Mouse (Mus musculus): ENCODE measurements around the gene Nabp1. TPM values are rescaled to one million over a fixed set of nuclear protein-coding genes. Genes with fewer than 3 reads are reported as not detected.

Gene Nabp1
- total RNA-seq, 2 experiments from 2014 or later, result 13.6 to 14.6 TPM

GRCm38 (mm10) chr1:51479691-51480090 lies 1.5 kb upstream of the Nabp1 start:
- Histone ChIP-seq H3K4me3 (no peak overlapping the region), H3K27ac (no peak overlapping the region)
- no peak for TF ChIP-seq CTCF (IDR thresholded peaks at IDR 0.05)
- intact Hi-C loops (cut with DNase I), result loop anchor here (10.0 kb wide), 1 partner anchor 515 kb away; no protein-coding TSS in a partner anchor
- no peak for DNase-seq (ENCODE audit: extremely low spot score in 1 of 2, low spot score in 2 of 2)

GRCm38 (mm10) chr1:51479027-51479329 lies 753 bp upstream of the Nabp1 start:
- no peak for TF ChIP-seq CTCF (IDR thresholded peaks at IDR 0.05)
- peak overlapping the region; percentile 87 for H3K4me3 ChIP-seq
- H3K27ac ChIP-seq, result peak overlapping the region; percentile 91
- intact Hi-C loops (cut with DNase I), result loop anchor here (10.0 kb wide), 1 partner anchor 514 kb away; no protein-coding TSS in a partner anchor
- no peak for DNase-seq (ENCODE audit: extremely low spot score in 1 of 2, low spot score in 2 of 2)

DNA sequence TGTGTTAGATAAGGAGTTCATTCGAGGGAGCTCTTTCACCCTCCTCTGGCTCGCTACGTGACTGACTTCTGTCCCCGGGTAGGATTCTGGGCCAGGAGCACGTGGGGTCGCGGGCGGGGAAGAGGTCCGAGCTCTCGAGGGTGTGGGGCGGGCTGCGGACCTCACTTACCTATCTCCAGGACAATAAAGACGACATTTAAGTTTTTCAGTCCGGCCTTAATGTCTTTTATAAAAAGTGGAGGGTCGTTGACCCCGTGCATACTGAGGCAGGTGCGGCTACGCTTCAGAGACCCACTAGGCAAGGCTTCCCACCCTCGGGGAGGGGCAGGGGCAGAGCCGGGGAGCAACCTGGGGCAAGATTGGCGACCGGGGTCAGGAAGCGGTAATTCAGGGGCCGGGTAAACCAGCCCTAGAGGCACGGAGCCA lies 556 bp downstream of the Nabp1 start:
- peak overlapping the region; percentile 96 for H3K27ac ChIP-seq
- no peak for TF ChIP-seq CTCF (IDR thresholded peaks at IDR 0.05)
- peak; percentile 18 to 21 for DNase-seq (ENCODE audit: extremely low spot score in 1 of 2, low spot score in 2 of 2)
- H3K4me3 ChIP-seq, result peak overlapping the region; percentile 87
- intact Hi-C loops (cut with DNase I), result loop anchor here (10.0 kb wide), 1 partner anchor 513 kb away; no protein-coding TSS in a partner anchor

DNA sequence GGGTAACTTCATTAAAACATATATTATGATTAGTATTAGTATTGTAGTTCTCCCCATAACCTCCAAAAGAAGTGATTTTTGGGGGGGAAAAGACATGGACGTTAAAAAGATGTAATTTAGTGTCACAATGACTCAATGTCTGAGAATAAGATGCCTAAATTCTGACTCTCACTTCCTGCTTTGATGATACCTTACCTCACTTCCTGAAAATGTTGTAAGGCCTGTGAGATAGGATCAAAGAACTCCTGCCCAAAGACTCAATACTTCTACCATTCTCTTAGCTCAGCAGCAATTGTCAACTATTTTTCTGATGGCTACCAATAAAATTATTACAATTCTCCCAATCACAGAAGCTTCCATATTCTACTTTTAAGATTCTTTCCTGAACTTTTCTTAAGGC lies 1.8 kb downstream of the Nabp1 start:
- Histone ChIP-seq H3K27ac (no peak overlapping the region), H3K4me3 (no peak overlapping the region)
- intact Hi-C loops (cut with DNase I), result loop anchor here (10.0 kb wide), 1 partner anchor 512 kb away; no protein-coding TSS in a partner anchor
- TF ChIP-seq CTCF (IDR thresholded peaks at IDR 0.05), result no peak
- DNase-seq (ENCODE audit: extremely low spot score in 1 of 2, low spot score in 2 of 2), result no peak

GRCm38 (mm10) chr1:51468077-51468476 lies 10.1 kb downstream of the Nabp1 start:
- no peak overlapping the region for H3K27ac ChIP-seq
- intact Hi-C loops (cut with DNase I), result no loop called here
- no peak for DNase-seq (ENCODE audit: extremely low spot score in 1 of 2, low spot score in 2 of 2)

DNA sequence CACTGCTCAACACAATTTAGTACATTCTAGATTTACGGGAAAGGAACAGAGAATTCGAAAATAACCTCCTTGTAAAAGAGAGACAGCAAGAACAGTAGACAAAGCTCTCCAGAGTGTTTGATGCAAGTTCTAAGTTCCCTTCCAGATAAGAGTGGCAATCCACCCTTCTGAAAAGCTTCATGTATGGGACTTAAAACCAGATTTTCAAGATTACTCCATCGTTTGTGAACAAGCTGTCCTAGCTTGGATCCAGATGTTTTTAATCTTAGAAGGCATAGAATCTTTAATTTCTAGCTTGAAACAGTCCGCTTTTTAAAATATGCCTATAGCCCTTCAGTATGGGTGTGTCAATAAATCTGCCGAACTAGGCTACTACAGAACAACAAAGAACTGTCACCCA lies 11.0 kb downstream of the Nabp1 start:
- intact Hi-C loops (cut with DNase I), result no loop called here
- no peak overlapping the region for H3K27ac ChIP-seq
- DNase-seq (ENCODE audit: extremely low spot score in 1 of 2, low spot score in 2 of 2), result no peak
- H3K4me3 ChIP-seq, result no peak overlapping the region
- TF ChIP-seq CTCF (IDR thresholded peaks at IDR 0.05), result no peak

More at GRCm38 (mm10) chr1:51468077-51468476, 10.1 kb downstream of the Nabp1 start:
- no peak for TF ChIP-seq CTCF (IDR thresholded peaks at IDR 0.05)
- H3K4me3 ChIP-seq, result no peak overlapping the region

- DNase-seq (ENCODE audit: extremely low spot score in 1 of 2, low spot score in 2 of 2), result no peak
- Histone ChIP-seq H3K27ac (no peak overlapping the region), H3K4me3 (no peak overlapping the region)
- TF ChIP-seq CTCF (IDR thresholded peaks at IDR 0.05), result peak; percentile 66
- intact Hi-C loops (cut with DNase I), result no loop called here
These were observed 11.8 kb downstream of the Nabp1 start for GRCm38 (mm10) chr1:51466385-51466784.

DNA sequence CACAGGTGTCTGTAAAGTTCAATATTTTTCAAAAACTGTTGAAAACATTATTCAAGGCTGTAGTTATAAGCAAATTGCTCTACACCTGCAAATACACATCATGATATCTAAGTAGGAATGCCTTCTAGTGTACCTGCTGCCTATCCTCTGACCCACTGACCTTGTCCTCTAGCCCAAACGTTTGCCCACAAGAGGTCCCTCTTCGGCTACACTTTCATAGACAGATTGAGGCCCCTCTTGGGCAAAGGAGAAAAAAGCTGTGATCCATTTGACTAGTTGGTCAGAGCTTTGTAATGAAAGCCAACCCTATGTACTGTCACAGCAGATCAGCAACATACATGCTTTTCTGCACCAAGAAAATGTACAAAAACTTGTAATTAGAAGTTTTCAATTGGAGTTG lies 12.9 kb downstream of the Nabp1 start:
- no peak overlapping the region for H3K27ac ChIP-seq
- H3K4me3 ChIP-seq, result no peak overlapping the region
- TF ChIP-seq CTCF (IDR thresholded peaks at IDR 0.05), result no peak
- intact Hi-C loops (cut with DNase I), result loop anchor here (1.0 kb wide), 1 partner anchor 132 kb away; no protein-coding TSS in a partner anchor
- no peak for DNase-seq (ENCODE audit: extremely low spot score in 1 of 2, low spot score in 2 of 2)

DNA sequence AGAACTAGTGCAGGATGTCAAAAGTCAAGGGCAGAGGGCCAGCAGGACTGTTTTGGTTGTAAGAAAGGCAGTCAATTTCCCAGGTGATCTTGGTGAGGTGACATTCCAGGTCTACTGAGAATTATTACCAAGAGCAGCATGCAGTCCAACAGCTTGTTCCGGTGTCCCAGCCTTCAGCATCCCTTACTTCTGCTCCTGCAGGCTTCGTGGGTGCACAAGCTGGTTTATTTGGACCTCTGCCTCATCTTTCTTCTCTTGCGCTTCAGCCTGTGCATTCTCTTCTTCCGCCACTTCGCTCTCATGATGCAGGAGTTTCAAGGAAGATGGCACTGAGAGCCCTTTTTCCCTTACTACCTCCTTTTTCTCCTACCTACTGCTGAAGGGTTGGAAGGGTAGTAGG lies 15.2 kb downstream of the Nabp1 start:
- no peak overlapping the region for H3K27ac ChIP-seq
- intact Hi-C loops (cut with DNase I), result no loop called here
- TF ChIP-seq CTCF (IDR thresholded peaks at IDR 0.05), result no peak
- DNase-seq (ENCODE audit: extremely low spot score in 1 of 2, low spot score in 2 of 2), result no peak
- no peak overlapping the region for H3K4me3 ChIP-seq

GRCm38 (mm10) chr1:51458731-51459450 lies 19.3 kb downstream of the Nabp1 start:
- no peak for DNase-seq (ENCODE audit: extremely low spot score in 1 of 2, low spot score in 2 of 2)

DNA sequence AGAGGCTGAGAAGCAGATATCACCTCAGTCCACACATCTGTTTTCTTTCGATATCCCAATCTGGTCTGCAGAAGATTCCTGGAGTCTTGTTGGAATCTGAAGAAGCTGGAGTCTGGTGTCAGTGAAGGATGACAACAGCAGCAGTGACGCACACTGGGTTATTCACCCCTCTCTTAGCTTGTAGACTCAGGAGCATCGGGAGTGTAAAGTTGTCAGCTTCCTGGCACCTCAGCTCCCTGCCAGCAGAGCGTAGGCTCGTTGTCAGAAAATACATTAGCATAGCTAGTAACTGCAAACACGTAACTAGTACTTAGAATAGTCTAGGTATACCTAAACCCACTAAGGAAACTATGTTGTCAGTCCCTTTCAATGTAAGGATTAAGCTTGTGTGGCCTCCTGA lies 20.1 kb downstream of the Nabp1 start:
- no peak for DNase-seq (ENCODE audit: extremely low spot score in 1 of 2, low spot score in 2 of 2)
- intact Hi-C loops (cut with DNase I), result no loop called here
- H3K27ac ChIP-seq, result no peak overlapping the region
- H3K4me3 ChIP-seq, result no peak overlapping the region
- no peak for TF ChIP-seq CTCF (IDR thresholded peaks at IDR 0.05)

More at GRCm38 (mm10) chr1:51458731-51459450, 19.3 kb downstream of the Nabp1 start:
- Histone ChIP-seq H3K27ac (no peak overlapping the region), H3K4me3 (no peak overlapping the region)
- peak; percentile 70 for TF ChIP-seq CTCF (IDR thresholded peaks at IDR 0.05)
- intact Hi-C loops (cut with DNase I), result no loop called here

DNA sequence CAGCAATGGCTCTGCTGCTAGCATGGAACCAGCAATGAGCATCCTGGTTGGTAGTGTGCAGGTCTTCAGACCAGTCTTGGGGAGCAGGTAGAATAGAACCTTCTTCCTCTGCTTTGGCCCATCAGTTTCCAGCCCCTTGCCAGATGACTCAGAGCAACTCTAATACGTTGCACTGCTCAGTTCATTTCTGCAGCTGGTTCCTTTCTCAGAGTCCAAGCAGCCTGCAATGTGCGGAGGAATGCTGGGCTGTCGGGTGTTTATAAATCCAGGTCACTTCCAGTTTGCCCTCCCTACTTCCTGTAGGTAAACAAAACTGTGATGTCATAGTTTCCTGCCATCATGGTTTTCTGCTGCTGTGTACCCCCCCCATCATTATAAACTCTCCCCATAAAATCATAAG lies 21.0 kb downstream of the Nabp1 start:
- no peak overlapping the region for H3K4me3 ChIP-seq
- intact Hi-C loops (cut with DNase I), result no loop called here
- TF ChIP-seq CTCF (IDR thresholded peaks at IDR 0.05), result no peak
- no peak for DNase-seq (ENCODE audit: extremely low spot score in 1 of 2, low spot score in 2 of 2)
- no peak overlapping the region for H3K27ac ChIP-seq

DNA sequence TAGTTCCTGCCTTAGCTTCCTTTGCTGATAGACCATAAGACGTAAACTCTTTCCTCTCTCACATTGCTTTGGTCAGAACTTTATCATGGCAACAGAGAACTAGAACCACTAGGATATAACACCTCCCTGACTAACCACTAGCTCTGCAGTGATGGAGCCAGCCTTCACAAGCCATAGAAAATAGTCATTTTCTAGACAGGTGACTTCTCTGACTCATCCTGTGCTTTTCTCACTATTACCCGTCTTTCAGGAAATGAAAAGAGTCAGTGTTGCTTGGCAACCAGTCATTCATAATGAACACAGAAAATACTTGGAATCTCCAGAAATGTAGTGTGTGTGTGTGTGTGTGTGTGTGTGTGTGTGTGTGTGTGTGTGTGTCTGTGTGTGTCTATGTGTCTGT lies 29.4 kb downstream of the Nabp1 start:
- Histone ChIP-seq H3K4me3 (no peak overlapping the region), H3K27ac (no peak overlapping the region)
- TF ChIP-seq CTCF (IDR thresholded peaks at IDR 0.05), result no peak
- DNase-seq (ENCODE audit: extremely low spot score in 1 of 2, low spot score in 2 of 2), result no peak
- intact Hi-C loops (cut with DNase I), result no loop called here
